Mouse (Mus musculus) C2C12 (cell line): ENCODE measurements at regions not wholly inside any gene's neighbourhood (a gene's known extent, or its start where the extent isn't known, plus 50 kb on each side); places are given as distances from the start of the nearest gene placed in this dataset.

ENCODE experiments used
- CEBPB ChIP-seq: IDR thresholded peaks from one replicate; pipeline ENCODE4 v1.6.1; 2011; ENCODE audit warnings: low read depth, mild to moderate bottlenecking, control low read depth, moderate library complexity
- CTCF ChIP-seq: IDR thresholded peaks from one replicate; pipeline ENCODE4 v1.5.1; 2011; ENCODE audit not compliant: control insufficient read depth, insufficient read depth, insufficient read length
- FOSL1 ChIP-seq: IDR thresholded peaks from one replicate; pipeline ENCODE4 v1.8.0; 2011; ENCODE audit warnings: mild to moderate bottlenecking, low read length; ENCODE audit not compliant: poor library complexity, insufficient read depth, severe bottlenecking
- MAX ChIP-seq: IDR thresholded peaks from one replicate; pipeline ENCODE4 v1.6.1; 2011; ENCODE audit warnings: mild to moderate bottlenecking, control low read depth
- MYOD1 ChIP-seq: IDR thresholded peaks from one replicate; pipeline ENCODE4 v1.6.1; 2011; ENCODE audit warnings: low read depth; ENCODE audit not compliant: control insufficient read depth, insufficient read length
- MYOG ChIP-seq: IDR thresholded peaks from one replicate; pipeline ENCODE4 v1.6.1; 2011; ENCODE audit not compliant: control insufficient read depth, insufficient read length; ENCODE audit errors: extremely low read depth
- USF1 ChIP-seq: IDR thresholded peaks from one replicate; pipeline ENCODE4 v1.6.1; 2011; ENCODE audit warnings: low read depth, mild to moderate bottlenecking, control low read depth, moderate library complexity

GRCm38 (mm10) chr1:185596815-185597214 is 142.2 kb downstream of the Slc30a10 start:
- TF ChIP-seq MAX (no peak), USF1 (no peak), CTCF (no peak), MYOG (no peak), MYOD1 (no peak), CEBPB (no peak), FOSL1 (no peak)
